Mouse (Mus musculus) G1E (cell line): ENCODE measurements at regions not wholly inside any gene's neighbourhood (a gene's known extent, or its start where the extent isn't known, plus 50 kb on each side); places are given as distances from the start of the nearest gene placed in this dataset.
A peak's percentile ranks its signal among the peaks of the same experiment; 100 is the strongest.

ENCODE experiments used
- ATAC-seq: 2 replicates; pipeline ENCODE4 v1.8.0; 2016; ENCODE audit warnings: mild to moderate bottlenecking; ENCODE audit not compliant: insufficient number of reproducible peaks, poor library complexity, low FRiP score, severe bottlenecking; ENCODE audit errors: extremely low read depth
- DNase-seq: peaks from one replicate; pipeline ENCODE4 v3.0.0; 2012; ENCODE audit warnings: low spot score
- H3K27me3 ChIP-seq: 2 replicates; pipeline ENCODE4 v1.6.1; 2012; ENCODE audit warnings: mild to moderate bottlenecking, low read length, inconsistent platforms; ENCODE audit not compliant: insufficient read depth
- H3K36me3 ChIP-seq: replicated peaks from 2 replicates; pipeline ENCODE3; 2012; ENCODE audit warnings: mild to moderate bottlenecking, inconsistent platforms
- H3K4me1 ChIP-seq: 2 replicates; pipeline ENCODE4 v1.6.1; 2012; ENCODE audit warnings: low read depth, low read length, inconsistent platforms, mixed read lengths; ENCODE audit not compliant: insufficient read depth
- H3K4me3 ChIP-seq: 2 replicates; pipeline ENCODE4 v1.5.1; 2012; ENCODE audit warnings: low read depth, mild to moderate bottlenecking, inconsistent platforms, low read length, moderate library complexity, mixed read lengths
- H3K9me3 ChIP-seq: replicated peaks from 2 replicates; pipeline ENCODE4 v1.6.1; 2012; ENCODE audit warnings: inconsistent platforms
- CTCF ChIP-seq: IDR thresholded peaks from 2 replicates; pipeline ENCODE4 v1.5.1; 2012; ENCODE audit warnings: low read depth, low read length, inconsistent platforms, mixed read lengths
- GATA1 ChIP-seq: IDR thresholded peaks from 2 replicates; pipeline ENCODE4 v1.6.1; 2012; ENCODE audit warnings: borderline replicate concordance, low read length, inconsistent platforms, mixed read lengths
- GATA2 ChIP-seq: IDR thresholded peaks from 2 replicates; pipeline ENCODE4 v1.6.1; 2012; ENCODE audit warnings: low read depth, low read length, inconsistent platforms, borderline replicate concordance
- POLR2AphosphoS5 ChIP-seq: IDR thresholded peaks from 2 replicates; pipeline ENCODE4 v1.6.1; 2012; ENCODE audit warnings: low read depth, low read length, inconsistent platforms; ENCODE audit not compliant: insufficient replicate concordance
- TAL1 ChIP-seq: conservative IDR thresholded peaks from 2 replicates; pipeline ENCODE4 v1.6.1; 2012; ENCODE audit warnings: low read depth, low read length, inconsistent platforms, mixed read lengths

DNA sequence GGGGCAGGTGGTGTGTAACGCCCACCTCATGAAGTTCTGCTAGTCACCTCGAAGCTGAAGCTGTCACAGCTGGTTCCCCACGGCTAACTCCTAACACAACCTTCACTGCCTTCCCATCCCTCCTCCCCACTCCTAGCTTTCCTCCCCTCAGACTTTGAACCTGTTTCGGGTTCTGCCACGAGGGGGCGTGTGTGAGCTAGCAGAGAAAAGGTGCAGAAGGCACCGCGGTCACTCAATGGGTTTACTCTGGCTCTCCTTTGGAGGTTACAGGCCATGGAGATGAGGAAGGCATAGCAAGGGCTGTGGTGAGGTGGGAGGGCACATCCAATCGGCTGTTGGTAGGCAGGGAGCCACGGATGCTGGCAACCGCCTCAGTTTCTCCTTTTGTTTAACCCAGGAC lies 437.3 kb downstream of the Ptpru start:
- Histone ChIP-seq H3K9me3 (no peaks in the 10 kb centered on the region), H3K4me1 (no peaks in the 10 kb centered on the region), H3K4me3 (no peak overlapping the region), H3K27me3 (no peaks in the 10 kb centered on the region), H3K36me3 (no peaks in the 10 kb centered on the region)
- DNase-seq (peak; percentile 34), ATAC-seq (no peak)
- TF ChIP-seq TAL1 (no peak), GATA2 (no peak), CTCF (0 out of 2 replicates have a peak, but pooled peaks have one; percentile 17)

DNA sequence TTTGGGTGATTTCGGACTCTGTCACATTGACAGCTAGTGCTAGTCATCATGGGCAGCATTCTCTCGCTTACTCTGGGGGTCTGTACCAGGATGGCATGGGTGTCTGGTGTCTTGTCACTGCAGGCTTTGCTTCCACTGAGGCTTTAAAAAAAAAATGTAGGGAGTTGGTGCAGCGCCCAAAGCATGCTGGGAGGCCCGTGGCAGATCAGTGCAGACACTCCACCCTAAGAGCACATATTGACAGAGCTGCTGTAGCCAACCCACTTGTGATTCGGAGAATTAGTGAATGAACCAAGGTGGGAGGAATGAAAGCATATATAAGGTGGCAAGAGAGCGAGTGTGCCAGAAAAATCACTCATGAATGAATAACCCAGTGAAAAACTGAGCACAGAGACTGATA lies 436.8 kb downstream of the Ptpru start:
- Histone ChIP-seq H3K4me1 (no peaks in the 10 kb centered on the region), H3K27me3 (no peaks in the 10 kb centered on the region), H3K4me3 (no peak overlapping the region), H3K36me3 (no peaks in the 10 kb centered on the region), H3K9me3 (no peaks in the 10 kb centered on the region)
- DNase-seq: no peak
- TF ChIP-seq GATA2: no peak
- no peak for TF ChIP-seq CTCF
- TF ChIP-seq TAL1: no peak
- no peak for TF ChIP-seq GATA1
- no peak for TF ChIP-seq POLR2AphosphoS5
- ATAC-seq: no peak

DNA sequence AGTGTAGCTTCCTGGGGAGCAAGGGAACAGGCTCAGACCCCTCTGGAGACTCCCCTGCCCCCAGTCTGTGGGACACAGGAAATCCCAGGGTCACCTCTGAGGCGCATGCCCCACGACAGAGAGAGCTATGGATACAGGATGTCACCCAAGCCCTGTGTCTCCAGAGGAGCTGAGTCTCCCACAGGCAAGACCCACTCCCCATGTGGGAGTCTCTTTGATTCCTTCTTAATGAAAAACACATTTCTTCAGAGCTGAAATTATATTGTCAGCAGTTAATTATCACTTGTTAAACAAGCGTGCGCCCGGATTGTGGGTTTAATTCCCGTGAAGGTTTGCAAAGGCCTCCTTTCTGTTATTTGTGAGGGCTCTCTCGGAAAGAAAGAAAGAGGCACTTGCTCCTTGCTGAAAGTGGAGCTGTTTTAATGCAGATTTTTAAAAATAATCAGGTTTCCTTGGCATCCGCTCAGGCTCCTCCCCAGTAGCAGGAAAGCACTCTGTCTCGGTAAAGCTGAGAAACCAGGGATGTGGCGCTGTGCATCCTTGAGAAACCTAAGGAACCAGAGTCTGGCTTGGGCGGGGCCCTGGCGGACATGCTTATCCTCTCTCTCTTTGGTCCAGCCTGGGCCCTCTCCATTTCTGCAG lies 432.6 kb downstream of the Ptpru start:
- Histone ChIP-seq H3K9me3 (no peaks in the 10 kb centered on the region), H3K27me3 (peaks cover 5% of the 10 kb centered on the region), H3K4me3 (no peak overlapping the region), H3K36me3 (no peaks in the 10 kb centered on the region), H3K4me1 (no peaks in the 10 kb centered on the region)
- no peak for DNase-seq
- no peak for ATAC-seq
- TF ChIP-seq CTCF (no peak), POLR2AphosphoS5 (no peak), GATA2 (no peak), TAL1 (no peak), GATA1 (no peak)

DNA sequence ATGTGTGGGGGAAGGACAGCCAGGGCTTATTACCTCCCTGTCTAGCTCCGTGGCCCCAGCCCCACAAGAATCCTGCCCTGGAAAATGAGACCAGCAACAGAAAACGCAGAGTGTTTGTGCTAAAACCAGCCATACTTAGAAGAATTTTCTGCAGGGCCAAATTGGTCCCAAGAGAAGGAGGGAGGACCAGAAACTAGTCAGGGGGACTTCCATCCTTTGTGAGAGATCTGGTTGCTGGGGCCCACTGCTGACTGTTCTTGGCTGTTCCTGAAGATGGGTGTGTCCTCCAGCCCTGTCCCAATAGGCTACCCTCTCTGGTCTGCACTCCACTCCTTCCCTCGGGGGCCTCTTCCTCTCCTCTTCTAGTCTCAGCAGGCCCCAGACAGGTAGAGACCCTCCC lies 430.6 kb downstream of the Ptpru start:
- H3K36me3 ChIP-seq: no peaks in the 10 kb centered on the region
- DNase-seq (no peak), ATAC-seq (no peak)

DNA sequence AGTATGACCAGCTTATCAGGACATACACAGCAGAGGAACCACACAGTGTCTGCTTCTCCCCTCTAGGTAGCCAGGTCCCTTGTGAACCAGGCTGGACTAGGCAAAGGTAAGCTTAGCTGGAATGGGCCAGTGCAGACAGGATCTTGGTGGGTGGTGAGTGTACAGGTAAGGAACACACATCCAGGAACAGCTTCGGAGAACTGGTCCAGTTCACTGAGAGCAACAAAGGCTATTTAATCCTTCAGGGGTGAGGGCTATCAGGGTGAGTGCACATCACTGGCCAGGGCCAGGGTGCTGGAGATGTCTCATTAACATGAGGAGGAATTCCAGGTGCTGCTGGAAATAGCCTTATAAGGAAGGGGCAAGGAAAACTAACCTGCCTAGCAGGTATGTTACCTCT lies 429.4 kb downstream of the Ptpru start:
- TF ChIP-seq GATA2: no peak
- no peak for TF ChIP-seq GATA1
- TF ChIP-seq CTCF: no peak
- no peak for TF ChIP-seq POLR2AphosphoS5

More for the DNA sequence above, 430.6 kb downstream of the Ptpru start:
- Histone ChIP-seq H3K9me3 (no peaks in the 10 kb centered on the region), H3K4me1 (no peaks in the 10 kb centered on the region), H3K4me3 (no peak overlapping the region), H3K27me3 (peaks cover 16% of the 10 kb centered on the region)
- TF ChIP-seq GATA1: no peak
- no peak for TF ChIP-seq TAL1
- TF ChIP-seq CTCF: no peak
- no peak for TF ChIP-seq POLR2AphosphoS5
- TF ChIP-seq GATA2: no peak

DNA sequence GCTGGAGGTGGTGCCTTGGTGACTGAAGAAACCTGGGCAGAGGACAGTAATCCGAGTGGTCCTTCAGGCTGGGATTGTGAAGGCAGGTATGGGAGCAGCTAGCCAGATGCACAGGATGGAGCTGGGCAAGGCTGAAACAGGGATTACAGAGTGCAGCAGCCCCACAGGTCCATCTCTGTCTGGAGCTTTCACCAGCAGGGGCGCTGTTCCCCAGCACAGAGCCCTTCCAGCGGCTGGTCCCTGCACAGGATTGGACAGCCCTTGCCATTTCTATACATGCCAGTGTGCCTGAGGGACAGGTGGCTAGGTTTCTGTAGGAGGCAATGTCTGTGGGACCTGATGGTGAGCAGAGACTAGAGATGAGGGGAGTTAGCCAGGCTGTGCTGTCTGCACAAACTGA lies 428.3 kb downstream of the Ptpru start:
- Histone ChIP-seq H3K9me3 (no peaks in the 10 kb centered on the region), H3K27me3 (peaks cover 22% of the 10 kb centered on the region), H3K4me1 (no peaks in the 10 kb centered on the region), H3K4me3 (no peak overlapping the region), H3K36me3 (no peaks in the 10 kb centered on the region)
- peak; percentile 5 for DNase-seq
- ATAC-seq: no peak
- TF ChIP-seq CTCF: peak; percentile 65
- TF ChIP-seq GATA1: no peak

More for the DNA sequence above, 429.4 kb downstream of the Ptpru start:
- ATAC-seq (no peak), DNase-seq (no peak)
- H3K36me3 ChIP-seq: no peaks in the 10 kb centered on the region
- H3K27me3 ChIP-seq: peaks cover 22% of the 10 kb centered on the region
- no peaks in the 10 kb centered on the region for H3K4me1 ChIP-seq
- no peak overlapping the region for H3K4me3 ChIP-seq
- H3K9me3 ChIP-seq: no peaks in the 10 kb centered on the region

DNA sequence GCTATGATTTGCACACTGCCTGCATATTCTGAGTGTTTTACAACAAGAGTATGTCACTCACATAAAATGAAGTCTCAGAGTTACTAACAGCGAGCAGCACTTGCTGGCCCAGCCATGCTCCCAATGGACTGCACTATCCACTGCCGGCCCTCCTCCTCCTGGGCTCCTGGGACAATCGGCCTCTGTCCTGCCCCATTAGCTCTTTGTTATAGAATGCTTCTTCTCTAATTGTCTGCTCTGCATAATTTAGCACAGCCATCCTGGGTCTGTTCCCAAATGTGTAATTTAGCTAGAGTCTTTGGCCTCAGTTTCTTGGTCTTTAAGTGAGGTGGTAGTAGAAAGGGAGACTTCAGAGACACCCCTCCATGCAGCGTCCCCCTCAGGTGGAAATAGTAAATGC lies 426.2 kb downstream of the Ptpru start:
- H3K4me3 ChIP-seq: no peak overlapping the region
- no peaks in the 10 kb centered on the region for H3K36me3 ChIP-seq
- H3K4me1 ChIP-seq: no peaks in the 10 kb centered on the region
- peaks cover 22% of the 10 kb centered on the region for H3K27me3 ChIP-seq
- DNase-seq (no peak), ATAC-seq (no peak)
- no peaks in the 10 kb centered on the region for H3K9me3 ChIP-seq
- TF ChIP-seq CTCF: no peak
- no peak for TF ChIP-seq GATA1
- no peak for TF ChIP-seq TAL1
- no peak for TF ChIP-seq GATA2
- no peak for TF ChIP-seq POLR2AphosphoS5
